Mouse (Mus musculus): Measurements from ENCODE around the gene Ttc27.
"Not testable (repeated sequence)": the region's sequence is repeated elsewhere in the genome, so short reads cannot be mapped to it uniquely, and the experiment has no call there.

GRCm38 (mm10) chr17:74701661-74702060, 15.9 kb upstream of the Ttc27 start:
- TF ChIP-seq CTCF (IDR thresholded peaks at IDR 0.05; ENCODE audit: control insufficient read depth, insufficient read depth, low read length); POLR2A (IDR thresholded peaks at IDR 0.05; ENCODE audit: borderline replicate concordance, control insufficient read depth, low read depth, low read length): not testable (repeated sequence)

Data from bone marrow, adult 2 months (tissue).